Mouse (Mus musculus): ENCODE results near the gene Ikbip.

DNA sequence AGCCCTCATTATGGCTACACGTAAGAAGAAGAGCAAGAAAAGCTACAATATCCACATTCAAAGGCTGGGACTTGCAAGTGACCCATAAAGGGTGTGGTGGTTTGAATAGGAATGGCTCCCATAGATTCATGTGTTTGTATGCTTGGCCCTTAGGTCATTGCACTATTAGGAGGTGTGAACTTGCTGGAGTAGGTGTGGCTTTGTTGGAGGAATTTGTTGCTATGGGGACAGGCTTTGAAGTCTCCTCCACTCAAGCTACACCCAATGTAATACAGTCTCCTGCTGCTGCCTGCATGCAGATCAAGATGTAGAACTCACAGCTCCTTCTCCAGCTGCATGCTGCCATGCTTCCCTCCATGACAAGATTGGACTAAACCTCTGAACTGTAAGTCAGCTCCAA lies 48.8 kb downstream of the Ikbip start:
- TF ChIP-seq CTCF (IDR thresholded peaks at IDR 0.05; ENCODE audit: low read depth, low read length) (no peak), GATA2 (IDR thresholded peaks at IDR 0.05; ENCODE audit: borderline replicate concordance, low read depth, low read length) (no peak), GATA1 (IDR thresholded peaks at IDR 0.05; ENCODE audit: borderline replicate concordance, low read length) (no peak)
